Mouse (Mus musculus): ENCODE measurements around the gene Lbh.

Lbh gene

GRCm38 (mm10) chr17:72918053-72918452 lies at the start of gene Lbh:
Lbh (plus strand) TSS chr17:72918305.
- DNase-seq = peak; percentile 95

DNA sequence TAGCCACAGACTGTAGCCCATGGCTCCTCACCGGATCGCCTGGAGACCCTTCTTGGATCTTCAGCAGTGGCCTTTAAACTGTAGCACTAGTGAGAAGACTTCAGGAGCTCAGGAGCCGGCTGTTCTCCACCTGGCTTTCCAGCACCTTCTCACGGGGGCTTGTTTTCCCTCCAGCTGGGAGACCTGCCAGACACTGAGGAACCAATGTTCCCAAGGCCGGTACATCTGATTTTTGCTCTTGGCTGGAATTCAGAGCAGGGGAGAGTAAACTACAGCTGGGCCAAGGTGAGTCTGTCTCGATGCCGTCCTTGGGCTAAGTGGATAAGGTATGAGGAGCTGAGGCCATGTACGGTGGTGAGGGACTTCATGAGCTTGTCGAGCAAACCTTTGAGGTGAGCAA lies 39.1 kb upstream of the Lbh start:
- no peak for DNase-seq

GRCm38 (mm10) chr17:72880156-72880555 lies 37.9 kb upstream of the Lbh start:
- DNase-seq = no peak

DNA sequence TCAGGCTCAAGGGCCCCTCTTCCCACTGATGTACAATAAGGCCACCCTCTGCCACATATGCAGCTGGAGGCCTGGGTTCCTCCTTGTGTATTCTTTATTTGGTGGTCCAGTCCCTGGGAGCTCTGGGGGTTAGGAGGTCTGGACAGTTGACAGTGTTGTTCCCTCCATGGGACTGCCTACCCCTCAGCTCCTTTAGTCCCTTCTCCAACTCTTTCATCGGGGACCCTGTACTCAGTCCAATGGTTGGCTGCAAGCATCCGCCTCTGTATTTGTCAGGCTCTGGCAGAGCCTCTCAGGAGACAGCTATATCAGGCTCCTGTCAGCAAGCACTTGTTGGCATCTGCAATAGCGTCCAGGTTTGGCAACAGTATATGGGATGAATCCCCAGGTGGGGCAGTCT lies 37.1 kb upstream of the Lbh start:
- DNase-seq = no peak

GRCm38 (mm10) chr17:72881804-72882203 lies 36.3 kb upstream of the Lbh start:
- no peak for DNase-seq

GRCm38 (mm10) chr17:72889556-72890397 lies 28.3 kb upstream of the Lbh start:
- DNase-seq = peak; percentile 41 to 67

DNA sequence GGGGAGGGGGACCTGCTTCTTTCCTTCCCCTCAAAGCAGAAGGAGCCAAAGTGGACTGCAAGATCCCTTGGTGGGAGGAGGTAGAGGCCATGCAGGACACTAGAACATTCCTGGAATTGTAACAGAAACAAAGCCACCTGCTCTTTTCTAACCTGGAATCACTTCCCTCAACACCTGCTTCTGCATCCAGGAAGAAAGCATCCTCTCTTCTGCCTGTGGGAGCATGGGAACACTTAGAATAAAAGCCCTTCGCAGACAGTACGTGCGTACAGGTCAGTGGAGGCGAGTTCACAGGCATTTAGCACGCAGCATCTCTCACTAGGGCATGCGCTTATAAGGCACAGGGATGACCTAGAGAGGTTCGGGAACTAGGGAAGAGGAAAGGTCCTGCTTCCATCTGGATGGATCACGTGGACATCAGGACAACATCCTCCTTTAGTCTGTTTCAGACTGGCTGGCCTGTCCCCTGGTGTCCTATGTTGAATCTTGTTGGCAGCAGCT lies 27.7 kb upstream of the Lbh start:
- DNase-seq = no peak

DNA sequence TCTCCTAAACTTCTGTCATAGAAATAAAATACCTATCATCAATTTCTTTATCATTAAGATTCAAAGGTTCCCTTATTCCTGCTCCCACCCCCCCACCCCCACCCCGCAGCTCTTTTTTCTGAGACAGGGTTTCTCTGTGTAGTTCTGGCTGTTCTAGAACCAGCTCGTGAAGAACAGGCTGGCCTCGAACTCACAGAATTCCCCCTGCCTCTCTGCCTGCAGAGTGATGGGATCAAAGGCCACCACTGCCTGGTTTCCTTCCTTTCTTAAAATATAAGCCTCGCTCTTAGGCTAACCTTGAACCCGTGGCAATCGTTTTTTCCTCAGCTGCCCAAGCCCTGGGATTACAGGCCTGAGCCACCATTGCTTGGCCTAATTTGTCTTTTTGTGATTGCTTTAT lies 26.5 kb upstream of the Lbh start:
- DNase-seq = no peak

- DNase-seq = no peak
These were observed 22.6 kb upstream of the Lbh start for GRCm38 (mm10) chr17:72895506-72895905.

- no peak for DNase-seq
These were observed 21.0 kb upstream of the Lbh start for GRCm38 (mm10) chr17:72897076-72897475.

GRCm38 (mm10) chr17:72897961-72898360 lies 20.1 kb upstream of the Lbh start:
- no peak for DNase-seq

DNA sequence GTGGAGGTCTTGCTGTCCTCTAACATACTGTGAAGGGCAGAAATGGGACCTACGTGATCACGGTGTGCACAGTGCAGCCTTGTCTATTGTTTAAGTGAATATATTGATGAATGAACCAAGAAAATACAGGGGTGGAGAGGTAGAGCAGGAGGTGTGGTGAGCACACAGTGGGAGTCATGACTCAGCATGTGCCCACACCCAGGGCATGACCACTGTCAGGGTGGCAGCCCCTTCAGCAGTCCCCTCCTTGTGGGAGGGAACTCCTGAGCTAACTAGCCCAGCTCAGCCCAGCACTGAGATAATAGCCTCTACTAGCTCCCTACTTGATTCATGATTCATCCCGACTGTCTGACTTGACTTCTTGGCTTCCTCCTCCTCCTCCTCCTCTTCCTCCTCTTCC lies 19.3 kb upstream of the Lbh start:
- DNase-seq = no peak

DNA sequence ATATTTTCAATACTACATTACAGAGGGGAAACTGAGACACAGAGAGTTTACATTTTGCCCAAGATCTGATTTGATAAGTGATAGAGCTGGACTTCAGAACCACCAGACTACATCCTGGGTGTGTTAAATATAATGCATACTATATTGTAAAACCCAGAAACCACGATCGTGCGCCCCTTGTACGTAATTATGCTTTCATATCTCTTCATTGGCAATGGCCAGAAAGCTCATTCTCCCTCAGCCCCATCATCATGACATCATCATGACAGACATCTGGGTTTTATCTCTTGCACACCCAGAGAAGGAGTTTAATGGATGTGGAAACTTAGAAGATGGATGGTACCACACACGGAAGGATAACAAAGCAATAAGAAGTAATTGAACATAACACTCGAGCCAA lies 17.1 kb upstream of the Lbh start:
- DNase-seq = no peak

DNA sequence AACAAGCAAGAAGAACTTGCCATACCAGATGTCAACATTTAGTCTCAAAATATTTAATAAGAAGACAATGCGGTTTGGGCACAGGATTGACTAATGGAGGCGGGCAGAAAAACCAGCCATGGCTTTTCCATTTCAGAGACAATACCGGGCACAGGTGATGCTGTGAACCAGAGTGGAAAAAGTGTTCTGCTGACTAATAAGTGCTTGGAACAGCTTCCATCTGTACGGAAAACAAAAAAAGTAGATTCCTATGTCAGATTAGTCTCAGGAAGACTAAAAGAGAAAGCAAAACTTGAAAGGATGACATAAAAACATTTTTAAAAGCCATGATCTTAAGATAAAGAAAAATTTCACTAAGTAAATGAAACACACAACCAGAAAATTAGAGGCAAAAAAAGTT lies 16.4 kb upstream of the Lbh start:
- DNase-seq = no peak

- no peak for DNase-seq
These were observed 14.8 kb upstream of the Lbh start for GRCm38 (mm10) chr17:72903321-72903720.

- no peak for DNase-seq
These were observed 14.1 kb upstream of the Lbh start for GRCm38 (mm10) chr17:72903921-72904421.

DNA sequence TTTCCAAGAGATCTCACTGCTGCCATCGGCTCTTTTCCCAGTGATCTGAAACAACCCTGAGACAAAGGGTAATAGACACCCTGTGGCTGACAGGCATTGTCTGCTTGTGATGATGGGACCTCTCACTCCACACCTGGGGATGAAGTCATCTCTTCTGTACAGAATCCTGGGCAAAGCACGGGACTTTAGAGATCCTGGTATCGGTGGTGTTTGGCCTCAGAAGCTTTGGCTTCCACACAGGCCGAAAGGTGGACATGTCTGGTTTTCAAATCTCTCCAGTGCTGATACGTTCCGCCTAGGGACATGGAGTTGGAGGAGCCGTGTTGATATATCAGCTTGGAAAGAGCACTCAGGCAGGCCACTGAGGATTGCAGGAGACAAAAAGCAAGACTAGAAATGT lies 13.2 kb upstream of the Lbh start:
- no peak for DNase-seq

- no peak for DNase-seq
These were observed 11.7 kb upstream of the Lbh start for GRCm38 (mm10) chr17:72906231-72906896.

GRCm38 (mm10) chr17:72907211-72907610 lies 10.9 kb upstream of the Lbh start:
- no peak for DNase-seq

DNA sequence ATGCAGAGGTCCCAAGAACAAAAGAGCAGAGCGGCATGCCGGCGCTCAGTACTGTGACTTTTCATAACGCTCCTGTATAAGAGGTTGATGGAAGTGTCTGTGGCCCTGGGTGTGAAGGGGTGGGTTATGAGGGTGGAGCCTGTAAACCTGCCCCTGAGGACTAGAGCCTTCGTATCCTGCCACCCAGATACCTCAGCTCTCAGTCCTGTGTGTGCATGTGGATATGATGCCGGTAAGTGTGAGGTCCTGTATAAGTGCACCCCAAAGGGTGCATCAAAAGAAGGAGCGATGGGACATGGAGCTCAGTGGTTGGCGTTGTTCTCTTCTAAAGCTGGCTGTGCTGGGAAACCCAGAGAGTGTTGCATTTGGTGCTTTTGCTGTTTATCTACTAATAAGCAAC lies 10.3 kb upstream of the Lbh start:
- DNase-seq = no peak

- no peak for DNase-seq
These were observed 9.5 kb upstream of the Lbh start for GRCm38 (mm10) chr17:72908561-72908960.

GRCm38 (mm10) chr17:72909061-72909852 lies 8.8 kb upstream of the Lbh start:
- DNase-seq = no peak

DNA sequence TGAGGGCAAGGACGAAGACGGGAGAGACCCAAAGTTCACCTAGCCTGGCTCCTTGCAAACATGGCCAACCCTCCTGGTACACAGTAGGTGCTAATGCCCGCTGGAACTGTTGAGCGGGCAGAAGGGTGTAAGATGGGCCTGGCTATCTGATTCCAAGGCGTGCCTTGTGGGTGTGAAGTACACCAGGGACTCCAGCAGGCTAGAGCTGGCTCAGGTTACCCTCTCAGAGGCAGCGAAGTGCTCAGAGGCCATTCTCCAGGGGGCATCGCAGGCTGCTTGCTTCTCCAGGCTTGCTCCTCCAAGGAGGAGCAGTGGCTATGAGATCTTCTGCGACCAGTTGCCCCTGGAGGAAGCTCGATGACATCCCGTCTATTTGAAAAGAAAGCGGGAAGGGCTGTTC lies 6.8 kb upstream of the Lbh start:
- no peak for DNase-seq
